Mouse (Mus musculus) small intestine, adult 2 months (tissue): ENCODE data around the gene Nubpl.

Source experiments
- CTCF ChIP-seq: fragments of 200-500 bp; IDR thresholded peaks from 2 replicates; pipeline ENCODE4 v1.5.1; 2012; ENCODE audit warnings: low read depth, mild to moderate bottlenecking, control low read depth, inconsistent platforms, low read length, moderate library complexity, mixed read lengths; ENCODE audit not compliant: insufficient replicate concordance, insufficient read length; ENCODE audit errors: extremely low read depth
- POLR2A ChIP-seq: fragments of 200-500 bp; IDR thresholded peaks from 2 replicates; pipeline ENCODE4 v1.6.1; 2012; ENCODE audit warnings: low read depth, mild to moderate bottlenecking, control low read depth, inconsistent platforms, low read length, moderate library complexity

DNA sequence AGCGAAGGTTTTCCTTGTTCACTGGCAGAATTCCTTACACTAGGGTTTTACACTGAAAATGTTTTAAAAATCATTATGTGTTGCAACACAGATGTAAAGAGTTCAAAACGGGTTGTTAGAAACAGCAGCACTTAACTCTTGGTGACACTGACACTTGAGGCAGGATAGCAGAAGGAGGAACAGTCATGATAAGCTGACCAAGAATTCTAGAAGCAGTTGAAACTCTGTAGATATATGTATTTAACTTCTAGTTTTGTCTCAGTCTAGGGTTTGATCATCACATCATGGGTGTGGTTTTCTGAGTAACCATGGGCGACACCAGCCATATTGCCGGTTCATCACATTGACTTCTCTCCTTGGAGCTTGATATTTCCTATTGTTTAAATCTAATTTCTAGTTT lies 127.4 kb downstream of the Nubpl start:
- TF ChIP-seq CTCF (no peak), POLR2A (no peak)
